Mouse (Mus musculus) forebrain, embryonic 11.5 days (tissue): ENCODE results near the gene Dcaf6. TPM values are rescaled to one million over a fixed set of nuclear protein-coding genes. Genes with fewer than 3 reads are reported as not detected.

ENCODE experiments used
- ATAC-seq: fragments of 200-750 bp; cut with Nextera tagmentation; replicated peaks from 2 replicates; pipeline ENCODE4 v1.8.0; 2017; ENCODE audit warnings: moderate TSS enrichment; ENCODE audit not compliant: low FRiP score
- DNase-seq: peaks from one replicate; pipeline ENCODE4 v3.0.0-alpha.2; 2017; ENCODE audit warnings: low spot score
- H3K27ac ChIP-seq: fragments of 300-500 bp; sonication (generic); 2 replicates; pipeline ENCODE4 v1.5.1; 2014; ENCODE audit warnings: low read depth, low read length
- H3K27me3 ChIP-seq: fragments of 300-500 bp; sonication (generic); 2 replicates; pipeline ENCODE4 v1.6.1; 2014; ENCODE audit warnings: mild to moderate bottlenecking, low read length, mixed read lengths; ENCODE audit not compliant: control insufficient read depth, insufficient read depth
- H3K36me3 ChIP-seq: fragments of 300-500 bp; sonication (generic); 2 replicates; pipeline ENCODE4 v1.6.1; 2014; ENCODE audit warnings: mild to moderate bottlenecking, low read length, moderate library complexity, mixed read lengths; ENCODE audit not compliant: control insufficient read depth, insufficient read depth
- H3K4me1 ChIP-seq: fragments of 300-500 bp; sonication (generic); replicated peaks from 2 replicates; pipeline ENCODE4 v1.6.1; 2014; ENCODE audit warnings: low read length, mixed read lengths; ENCODE audit not compliant: control insufficient read depth, insufficient read depth
- H3K4me2 ChIP-seq: fragments of 300-500 bp; sonication (generic); 2 replicates; pipeline ENCODE4 v1.6.1; 2014; ENCODE audit warnings: low read depth, mild to moderate bottlenecking, low read length, moderate library complexity, mixed read lengths; ENCODE audit not compliant: severe bottlenecking
- H3K4me3 ChIP-seq: fragments of 300-500 bp; sonication (generic); 2 replicates; pipeline ENCODE4 v1.5.1; 2014; ENCODE audit warnings: low read depth, low read length
- H3K9ac ChIP-seq: fragments of 300-500 bp; sonication (generic); 2 replicates; pipeline ENCODE4 v1.6.1; 2014; ENCODE audit warnings: low read length
- H3K9me3 ChIP-seq: fragments of 300-500 bp; sonication (generic); 2 replicates; pipeline ENCODE4 v1.6.1; 2016; ENCODE audit warnings: low read length, mixed read lengths; ENCODE audit not compliant: control insufficient read depth
- WGBS: fragments of 180-500 bp; shearing (Covaris S2); extraction: QIAGEN DNeasy Blood & Tissue Kit; methylation state at CpG from one replicate; pipeline ENCODE4 v1.1.7; 2014; 5-methylcytosine and 5-hydroxymethylcytosine counted together
- polyA plus RNA-seq: library from polyadenylated mRNA; unstranded; fragments of >200 nt; fragmentation: Nextera tagmentation; extraction: Ambion mirVana; gene quantifications from 2 replicates; pipeline ENCODE4 v1.2.1, GENCODE M21; 2014

The Dcaf6 gene
- polyA plus RNA-seq, 1 experiment from 2014 or later, result 7.8 TPM

- ATAC-seq (no peak), DNase-seq (no peak)
- Histone ChIP-seq H3K27ac (no peak overlapping the region), H3K4me3 (no peak overlapping the region), H3K4me2 (no peak overlapping the region), H3K9ac (no peak overlapping the region), H3K27me3 (no peaks in the 10 kb centered on the region), H3K4me1 (no peaks in the 10 kb centered on the region), H3K36me3 (no peaks in the 10 kb centered on the region), H3K9me3 (no peaks in the 10 kb centered on the region)
- 80% methylated on average over 1 of the region's 1 CpGs for WGBS
These were observed 67.2 kb downstream of the Dcaf6 start for GRCm38 (mm10) chr1:165393033-165393432.

GRCm38 (mm10) chr1:165388716-165389115, 71.6 kb downstream of the Dcaf6 start:
- no peak overlapping the region for H3K4me3 ChIP-seq
- DNase-seq (no peak), ATAC-seq (no peak)
- no peaks in the 10 kb centered on the region for H3K4me1 ChIP-seq
- H3K36me3 ChIP-seq, result no peaks in the 10 kb centered on the region
- H3K27ac ChIP-seq, result no peak overlapping the region
- 76% methylated on average over 5 of the region's 5 CpGs for whole genome bisulfite sequencing
- H3K9ac ChIP-seq, result no peak overlapping the region
- no peaks in the 10 kb centered on the region for H3K9me3 ChIP-seq
- no peak overlapping the region for H3K4me2 ChIP-seq
- no peaks in the 10 kb centered on the region for H3K27me3 ChIP-seq

GRCm38 (mm10) chr1:165386525-165386923, 73.8 kb downstream of the Dcaf6 start:
- no peaks in the 10 kb centered on the region for H3K4me1 ChIP-seq
- H3K36me3 ChIP-seq, result no peaks in the 10 kb centered on the region
- no peaks in the 10 kb centered on the region for H3K9me3 ChIP-seq
- H3K9ac ChIP-seq, result no peak overlapping the region
- no peak overlapping the region for H3K27ac ChIP-seq
- H3K4me2 ChIP-seq, result no peak overlapping the region
- DNase-seq (no peak), ATAC-seq (no peak)
- H3K4me3 ChIP-seq, result no peak overlapping the region
- whole genome bisulfite sequencing, result 83% methylated on average over 9 of the region's 9 CpGs
- H3K27me3 ChIP-seq, result no peaks in the 10 kb centered on the region

- DNase-seq, result no peak
- 94% methylated on average over 14 of the region's 14 CpGs for WGBS
- no peaks in the 10 kb centered on the region for H3K27me3 ChIP-seq
- no peak overlapping the region for H3K4me2 ChIP-seq
- no peaks in the 10 kb centered on the region for H3K4me1 ChIP-seq
- H3K27ac ChIP-seq, result no peak overlapping the region
- no peak overlapping the region for H3K4me3 ChIP-seq
- no peak for ATAC-seq
- H3K9ac ChIP-seq, result no peak overlapping the region
- no peaks in the 10 kb centered on the region for H3K9me3 ChIP-seq
- H3K36me3 ChIP-seq, result no peaks in the 10 kb centered on the region
These were observed 74.3 kb downstream of the Dcaf6 start for GRCm38 (mm10) chr1:165385810-165386524.

GRCm38 (mm10) chr1:165373839-165374238, 86.4 kb downstream of the Dcaf6 start:
- H3K9ac ChIP-seq, result no peak overlapping the region
- no peaks in the 10 kb centered on the region for H3K36me3 ChIP-seq
- H3K9me3 ChIP-seq, result no peaks in the 10 kb centered on the region
- no peak for DNase-seq
- ATAC-seq, result no peak
- 66% methylated on average over 9 of the region's 9 CpGs for WGBS
- no peaks in the 10 kb centered on the region for H3K27me3 ChIP-seq
- no peaks in the 10 kb centered on the region for H3K4me1 ChIP-seq
- H3K27ac ChIP-seq, result no peak overlapping the region
- H3K4me2 ChIP-seq, result no peak overlapping the region
- H3K4me3 ChIP-seq, result no peak overlapping the region

GRCm38 (mm10) chr1:165370990-165371389, 89.3 kb downstream of the Dcaf6 start:
- ATAC-seq (no peak), DNase-seq (no peak)
- H3K9me3 ChIP-seq, result no peaks in the 10 kb centered on the region
- no peaks in the 10 kb centered on the region for H3K27me3 ChIP-seq
- 94% methylated on average over 4 of the region's 4 CpGs for WGBS
- H3K4me1 ChIP-seq, result no peaks in the 10 kb centered on the region
- no peak overlapping the region for H3K4me3 ChIP-seq
- H3K27ac ChIP-seq, result no peak overlapping the region
- H3K36me3 ChIP-seq, result no peaks in the 10 kb centered on the region
- H3K4me2 ChIP-seq, result no peak overlapping the region
- H3K9ac ChIP-seq, result no peak overlapping the region

- Histone ChIP-seq H3K4me2 (no peak overlapping the region), H3K4me3 (no peak overlapping the region), H3K4me1 (no peaks in the 10 kb centered on the region), H3K9ac (no peak overlapping the region), H3K36me3 (no peaks in the 10 kb centered on the region), H3K27ac (no peak overlapping the region), H3K9me3 (no peaks in the 10 kb centered on the region), H3K27me3 (no peaks in the 10 kb centered on the region)
- DNase-seq, result no peak
- no peak for ATAC-seq
- 93% methylated on average over 3 of the region's 3 CpGs for WGBS
These were observed 95.2 kb downstream of the Dcaf6 start for GRCm38 (mm10) chr1:165365057-165365456.

GRCm38 (mm10) chr1:165363271-165363670, 97.0 kb downstream of the Dcaf6 start:
- Histone ChIP-seq H3K27me3 (no peaks in the 10 kb centered on the region), H3K9me3 (no peaks in the 10 kb centered on the region), H3K27ac (no peak overlapping the region), H3K36me3 (no peaks in the 10 kb centered on the region), H3K4me2 (no peak overlapping the region), H3K9ac (no peak overlapping the region), H3K4me1 (no peaks in the 10 kb centered on the region), H3K4me3 (no peak overlapping the region)
- no peak for DNase-seq
- WGBS, result 90% methylated on average over 2 of the region's 2 CpGs
- no peak for ATAC-seq

- Histone ChIP-seq H3K4me2 (no peak overlapping the region), H3K4me1 (no peaks in the 10 kb centered on the region), H3K27ac (no peak overlapping the region), H3K36me3 (no peaks in the 10 kb centered on the region), H3K27me3 (no peaks in the 10 kb centered on the region), H3K4me3 (no peak overlapping the region), H3K9ac (no peak overlapping the region), H3K9me3 (no peaks in the 10 kb centered on the region)
- WGBS, result 82% methylated on average over 2 of the region's 2 CpGs
- DNase-seq (no peak), ATAC-seq (no peak)
These were observed 103.9 kb downstream of the Dcaf6 start for GRCm38 (mm10) chr1:165356347-165356746.
